Mouse (Mus musculus): ENCODE results near the gene Sowahb.
"Not testable (repeated sequence)": the region's sequence is repeated elsewhere in the genome, so short reads cannot be mapped to it uniquely, and the experiment has no call there.

Sowahb gene

DNA sequence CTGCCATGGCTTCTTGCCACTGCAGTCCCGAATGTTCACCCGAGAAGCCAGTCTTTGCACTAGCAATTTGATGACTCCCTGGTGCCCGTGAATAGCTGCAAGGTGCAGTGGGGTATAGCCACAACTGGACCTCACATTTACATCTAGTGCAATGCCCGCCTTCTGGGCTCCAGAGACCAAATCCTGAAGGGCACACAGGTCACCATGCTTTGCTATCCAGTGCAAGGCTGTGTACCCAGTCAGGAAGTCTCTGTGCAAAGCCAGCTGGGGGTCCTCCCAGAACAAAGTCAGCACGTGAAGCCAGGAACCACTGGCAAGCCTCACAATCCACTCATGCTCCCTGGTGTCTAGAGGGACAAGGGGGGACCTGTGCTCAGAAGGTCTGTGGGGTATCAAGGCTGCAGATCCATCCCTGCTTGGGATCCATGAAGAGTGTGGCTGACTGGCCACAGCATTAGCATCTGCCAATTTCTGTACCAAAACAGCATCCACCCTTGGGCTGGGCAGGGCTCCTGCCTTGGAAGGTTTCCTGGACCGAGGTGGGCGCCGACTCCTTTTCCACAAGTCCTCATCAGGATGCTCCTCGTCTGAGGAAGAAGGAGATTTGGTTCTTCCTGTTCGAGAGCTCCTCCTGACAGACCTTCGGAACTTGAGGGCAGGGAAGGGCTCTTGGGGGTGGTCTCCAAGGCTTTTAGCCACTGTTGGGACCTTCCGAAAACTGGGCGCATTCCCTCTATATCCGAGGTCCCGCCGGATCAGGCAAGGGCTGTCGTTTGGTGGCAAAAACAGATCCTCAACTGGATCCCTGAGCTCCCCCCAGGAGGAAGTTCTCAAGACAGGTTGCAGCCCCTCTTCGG lies 1.8 kb downstream of the Sowahb start:
- DNase-seq (ENCODE audit: low spot score in 2 of 2) = no peak

DNA sequence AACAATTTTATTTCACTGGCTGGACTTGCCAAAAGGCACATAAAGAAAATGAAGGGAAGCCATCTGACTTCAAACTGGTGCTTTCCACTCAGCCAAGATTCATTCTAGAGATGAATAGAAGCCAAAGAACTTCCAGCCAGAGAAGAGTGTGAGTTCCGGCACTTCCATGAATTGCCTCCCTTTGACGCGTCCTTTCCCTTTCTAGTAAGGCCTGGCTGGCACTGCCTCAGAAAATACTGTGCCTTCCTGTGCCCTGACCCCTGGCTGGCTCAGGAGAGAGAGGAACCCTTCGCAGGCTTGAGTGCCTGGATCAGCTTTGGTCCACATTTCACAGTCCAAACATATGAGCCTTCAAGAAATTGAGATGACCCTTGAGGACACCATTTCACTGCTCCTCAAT lies 2.8 kb downstream of the Sowahb start:
- no peak for DNase-seq (ENCODE audit: low spot score in 2 of 2)

DNA sequence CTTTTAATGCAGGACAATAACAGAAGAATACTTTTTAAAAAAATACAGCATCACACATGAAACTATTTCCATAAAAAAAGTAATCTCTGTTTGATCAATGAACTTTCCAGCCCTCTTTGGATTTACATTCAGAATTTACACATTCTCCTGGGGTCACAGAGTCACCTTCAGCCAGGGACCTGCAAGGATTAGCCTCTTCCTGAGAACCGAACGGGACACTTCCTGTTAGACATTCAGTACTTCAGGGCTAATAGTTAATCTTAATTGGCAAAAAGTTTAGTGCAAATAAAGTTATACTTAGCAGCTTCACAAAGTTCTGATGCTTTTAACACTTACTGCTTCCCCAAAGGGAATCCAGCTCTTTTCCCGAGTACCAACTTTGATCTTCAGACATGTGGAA lies 3.5 kb downstream of the Sowahb start:
- DNase-seq (ENCODE audit: low spot score in 2 of 2) = no peak

DNA sequence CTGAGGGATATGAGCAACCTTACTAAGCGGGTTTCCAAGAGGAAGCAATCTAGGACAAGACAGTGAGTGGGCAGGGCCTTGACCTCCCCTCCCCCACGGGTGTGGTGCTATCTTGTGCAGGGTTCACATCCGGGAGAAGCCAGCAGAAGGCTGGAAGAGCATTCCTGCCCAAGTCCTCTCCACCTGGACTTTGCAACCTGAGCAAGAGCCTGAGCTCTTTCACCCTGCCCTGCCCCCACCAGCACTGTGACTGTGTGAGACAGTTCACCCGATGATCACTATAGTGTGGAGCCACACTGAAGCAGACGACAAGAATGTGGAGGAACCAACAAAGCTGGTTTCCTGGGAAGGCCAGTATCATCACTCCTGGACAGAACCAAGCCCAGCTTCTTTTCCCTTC lies 4.7 kb downstream of the Sowahb start:
- DNase-seq (ENCODE audit: low spot score in 2 of 2) = no peak

DNA sequence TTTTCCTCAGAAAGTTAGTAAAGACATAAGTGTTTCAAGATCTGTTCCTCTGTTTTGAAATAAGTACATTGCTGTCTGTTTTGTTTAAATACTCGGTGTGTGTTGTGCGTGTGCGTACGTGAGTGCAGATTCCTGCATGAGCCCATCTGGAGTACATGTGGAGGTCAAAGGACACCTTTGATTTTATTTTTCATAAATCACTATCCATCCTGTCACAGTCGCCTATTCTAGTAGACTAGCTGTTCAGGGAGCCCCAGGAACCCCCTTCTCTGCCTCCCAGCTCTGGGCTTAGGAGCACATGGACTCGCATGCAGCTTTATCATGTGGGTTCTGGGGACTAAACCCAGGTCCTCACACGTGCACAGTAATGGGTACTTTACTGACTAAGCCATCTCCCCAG lies 8.6 kb downstream of the Sowahb start:
- no peak for DNase-seq (ENCODE audit: low spot score in 2 of 2)

DNA sequence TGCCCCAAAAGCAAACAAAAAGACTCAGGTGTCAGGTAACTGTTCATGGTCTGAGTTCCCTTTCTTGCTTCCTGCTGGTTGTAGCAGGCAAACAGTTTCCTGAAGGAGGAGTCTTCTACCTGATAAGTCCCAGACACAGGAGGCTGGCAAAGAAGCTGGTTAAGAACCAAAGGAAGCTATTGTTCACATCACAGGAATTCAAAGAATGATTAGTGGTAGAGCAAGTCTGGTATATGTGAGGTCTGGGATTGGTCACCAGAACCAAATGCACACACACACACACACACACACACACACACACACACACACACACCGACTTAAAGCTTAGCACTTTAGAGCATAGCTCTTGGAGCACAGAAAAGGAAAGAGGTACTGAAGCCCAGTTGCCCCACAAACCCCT lies 9.5 kb downstream of the Sowahb start:
- DNase-seq (ENCODE audit: low spot score in 2 of 2) = no peak

DNA sequence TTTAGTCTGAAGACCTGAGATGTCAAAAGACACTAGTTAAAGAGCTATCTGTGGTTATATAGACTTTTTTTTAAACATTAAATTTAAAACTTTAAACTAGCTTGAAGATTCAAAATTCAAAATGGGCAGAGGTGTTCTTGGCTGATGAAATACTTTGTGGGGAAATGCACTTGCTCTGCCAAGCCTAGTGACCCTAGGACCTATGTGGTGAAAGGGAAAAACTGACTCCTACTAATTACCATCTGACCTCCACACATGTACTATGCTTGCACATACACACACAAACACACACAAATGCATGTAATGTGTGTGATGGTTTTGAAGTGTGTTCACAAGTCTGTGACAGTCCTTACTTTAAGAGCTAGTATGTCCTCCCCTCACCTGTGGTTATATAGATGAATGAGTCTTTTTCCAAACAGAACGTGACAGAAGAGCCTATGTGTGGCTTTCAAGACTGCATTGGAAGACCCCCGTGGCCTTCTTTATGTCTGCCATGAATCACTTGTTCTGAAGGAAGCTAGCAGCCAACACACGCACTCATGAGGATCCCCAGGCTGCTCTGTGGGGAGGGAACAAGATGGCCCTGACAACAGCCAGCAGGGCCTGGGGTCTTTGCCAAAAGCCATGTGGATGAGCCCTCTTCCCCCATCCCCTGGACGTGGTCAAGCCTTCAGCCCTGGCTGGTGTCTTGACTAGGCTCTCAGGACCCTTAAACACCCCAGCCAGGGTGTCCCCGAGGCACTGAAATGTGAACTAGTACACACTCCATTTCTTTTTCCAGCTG lies 11.5 kb downstream of the Sowahb start:
- no peak for DNase-seq (ENCODE audit: low spot score in 2 of 2)

DNA sequence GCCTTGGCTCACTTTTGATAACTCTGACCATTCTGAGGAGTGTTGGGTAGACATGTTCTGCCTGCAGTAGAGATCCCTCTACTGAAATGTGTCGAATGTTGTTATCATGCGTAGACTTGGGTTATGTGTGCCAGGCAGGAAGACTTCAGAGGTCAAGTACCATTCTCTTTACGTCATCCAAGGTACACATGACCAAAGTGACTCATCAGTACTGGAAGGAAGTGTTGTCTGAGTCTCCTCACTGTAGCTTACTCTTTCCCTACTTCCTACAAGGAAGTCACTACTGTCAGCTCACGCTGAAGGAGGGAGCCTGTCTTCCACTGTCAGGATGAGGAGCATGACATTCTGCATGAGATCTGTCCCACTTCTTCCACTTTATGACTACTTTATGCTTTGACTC lies 12.2 kb downstream of the Sowahb start:
- DNase-seq (ENCODE audit: low spot score in 2 of 2) = no peak

DNA sequence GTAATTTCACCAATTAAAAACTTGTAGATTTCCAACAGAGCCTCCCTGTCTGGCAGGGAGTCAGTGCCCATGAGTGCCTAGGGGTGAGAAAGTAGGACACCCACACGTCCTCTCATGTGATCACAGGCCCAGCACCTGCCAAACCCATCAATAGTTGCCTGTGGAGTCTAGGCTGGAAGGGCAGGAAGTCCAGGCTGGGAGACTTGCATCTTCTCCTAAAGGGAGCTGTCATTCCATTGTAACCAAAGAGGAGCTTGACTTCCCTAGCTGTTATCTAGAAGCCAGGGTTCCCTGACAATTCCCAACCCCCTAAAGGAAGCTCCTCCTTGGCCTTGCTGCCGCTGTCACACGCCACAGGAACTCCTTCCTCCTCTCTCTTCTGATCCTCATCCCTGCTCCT lies 14.0 kb downstream of the Sowahb start:
- DNase-seq (ENCODE audit: low spot score in 2 of 2) = no peak

DNA sequence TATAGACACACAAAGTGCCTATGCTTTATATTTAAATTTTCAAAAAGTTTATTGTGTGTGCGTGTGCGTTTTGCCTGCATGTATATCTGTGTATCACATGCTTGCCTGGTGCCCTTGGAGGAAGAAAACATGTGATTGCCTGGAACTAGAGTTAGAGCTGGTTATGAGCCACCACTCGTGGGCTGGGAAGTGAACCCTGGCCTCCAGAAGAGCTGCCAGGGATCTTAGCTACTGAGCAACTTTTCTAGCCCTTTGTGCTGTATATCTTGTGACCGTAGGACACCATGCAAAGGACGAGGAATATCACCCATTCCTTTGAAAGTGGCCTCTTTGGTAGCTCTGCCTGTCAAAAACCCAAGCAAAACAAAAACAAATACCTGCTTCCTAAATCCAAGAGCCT lies 14.4 kb downstream of the Sowahb start:
- DNase-seq (ENCODE audit: low spot score in 2 of 2) = no peak

DNA sequence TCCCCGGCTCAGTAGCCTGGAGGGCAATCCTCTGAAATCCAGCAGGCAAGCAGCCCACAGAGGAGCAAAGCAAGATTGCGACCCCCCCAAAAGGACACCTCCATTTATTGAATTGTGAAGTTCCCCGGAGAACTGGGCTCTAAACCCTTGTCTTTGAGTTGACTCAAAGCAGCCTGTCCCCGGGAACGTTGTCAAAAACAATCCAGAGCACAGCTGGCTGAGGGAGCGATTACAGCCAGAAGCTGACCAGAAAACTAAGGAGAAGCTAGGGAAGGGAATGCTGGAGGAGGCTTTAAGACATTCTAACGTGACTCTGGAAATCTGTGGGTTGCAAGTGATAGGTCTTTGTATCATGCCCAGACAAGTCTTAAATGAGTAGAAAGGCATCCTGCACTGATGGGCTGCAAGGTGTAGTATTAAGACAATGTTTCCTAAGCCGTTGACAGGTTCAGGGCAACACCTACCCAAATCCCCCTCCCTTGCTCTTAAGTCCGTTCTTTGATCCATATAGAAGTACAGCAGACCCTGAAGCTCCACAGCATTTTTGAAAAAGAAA lies 17.6 kb downstream of the Sowahb start:
- DNase-seq (ENCODE audit: low spot score in 2 of 2) = no peak

DNA sequence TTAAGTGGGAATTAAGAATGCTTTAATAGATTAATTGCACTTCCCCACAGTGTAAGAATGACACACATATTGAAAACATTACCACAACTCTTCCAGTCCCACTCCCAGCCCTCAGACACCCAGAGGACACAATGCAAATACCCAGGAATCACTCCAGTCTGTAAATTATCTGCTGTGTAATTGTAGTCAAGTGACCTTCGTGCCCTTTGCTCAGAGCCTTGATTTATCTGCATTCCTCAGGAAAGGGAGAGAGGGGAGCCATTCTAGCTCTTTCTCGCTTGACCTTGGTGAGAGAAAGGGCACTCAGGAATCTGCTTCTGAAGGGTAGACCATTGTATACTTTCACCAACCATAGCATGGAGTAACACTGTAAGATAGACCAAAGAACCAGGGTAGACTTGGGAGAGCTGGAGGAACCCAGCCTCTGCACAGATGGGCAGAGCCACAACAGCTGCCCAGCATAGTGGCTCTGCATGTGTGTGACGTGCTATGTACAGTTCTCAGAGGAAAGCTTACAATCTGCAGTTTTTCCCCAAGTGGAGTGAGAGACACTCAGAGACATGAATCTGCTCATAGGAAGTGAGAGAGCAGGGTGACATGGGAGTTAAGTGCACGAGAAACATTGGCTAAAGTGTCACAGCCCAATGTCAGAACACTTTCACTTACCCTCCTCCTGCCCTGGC lies 18.2 kb downstream of the Sowahb start:
- DNase-seq (ENCODE audit: low spot score in 2 of 2) = no peak

DNA sequence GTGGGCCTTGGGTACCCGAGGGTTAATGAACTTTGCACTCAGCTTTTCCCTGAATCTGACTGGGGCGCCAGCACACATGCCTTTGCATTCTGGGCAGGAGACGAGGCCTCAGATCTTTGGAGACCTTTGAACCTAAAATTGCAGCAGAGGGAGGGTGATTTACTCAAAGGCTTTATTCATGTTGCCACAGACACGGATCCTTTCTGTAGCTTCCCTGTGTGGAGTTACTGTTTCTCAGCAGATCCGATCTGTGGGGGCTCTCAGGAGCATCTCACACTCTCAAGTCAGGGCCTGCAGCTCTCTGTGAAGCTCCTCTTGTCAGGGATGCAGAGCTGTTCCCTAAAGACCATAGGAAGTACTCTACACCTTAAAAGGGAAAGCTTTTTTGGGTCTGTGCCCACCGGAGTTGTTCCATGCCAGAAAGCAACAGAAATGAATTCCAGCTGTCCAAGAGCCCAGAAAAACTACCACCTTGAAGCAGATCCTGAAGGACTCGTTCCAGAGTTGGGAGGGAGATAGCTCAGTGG lies 20.0 kb downstream of the Sowahb start:
- DNase-seq (ENCODE audit: low spot score in 2 of 2) = no peak

DNA sequence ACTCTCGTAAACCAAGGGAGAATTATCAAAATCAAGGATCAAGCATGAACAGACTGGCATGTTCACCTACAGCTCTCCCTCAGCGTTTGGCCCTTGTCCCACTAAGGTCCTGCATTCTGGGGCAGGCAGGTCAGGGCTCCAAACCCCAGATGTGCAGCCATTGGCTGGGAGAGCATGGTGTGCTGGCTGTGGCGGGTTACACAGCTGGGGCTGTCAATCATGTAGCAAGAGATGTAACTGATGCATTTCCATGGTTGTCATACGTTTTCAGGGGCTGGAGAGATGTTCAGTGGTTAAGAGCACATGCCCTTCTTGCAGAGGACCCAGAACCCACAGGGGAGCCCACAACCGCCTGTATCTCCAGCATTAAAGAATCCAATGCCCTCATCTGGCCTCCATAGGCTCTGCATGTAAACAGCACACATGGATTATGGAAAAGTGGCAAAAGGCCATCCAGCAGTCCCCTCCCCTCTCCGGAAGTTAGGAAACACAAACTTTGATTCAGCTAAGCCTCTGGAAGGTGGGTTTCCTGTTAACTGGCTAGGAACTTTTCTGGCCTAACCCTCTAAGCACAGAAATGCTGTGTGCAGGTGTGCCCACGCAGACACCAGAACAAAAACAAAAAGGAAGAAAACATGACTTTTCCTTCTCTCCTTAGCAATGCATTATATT lies 22.6 kb downstream of the Sowahb start:
- DNase-seq (ENCODE audit: low spot score in 2 of 2) = no peak

DNA sequence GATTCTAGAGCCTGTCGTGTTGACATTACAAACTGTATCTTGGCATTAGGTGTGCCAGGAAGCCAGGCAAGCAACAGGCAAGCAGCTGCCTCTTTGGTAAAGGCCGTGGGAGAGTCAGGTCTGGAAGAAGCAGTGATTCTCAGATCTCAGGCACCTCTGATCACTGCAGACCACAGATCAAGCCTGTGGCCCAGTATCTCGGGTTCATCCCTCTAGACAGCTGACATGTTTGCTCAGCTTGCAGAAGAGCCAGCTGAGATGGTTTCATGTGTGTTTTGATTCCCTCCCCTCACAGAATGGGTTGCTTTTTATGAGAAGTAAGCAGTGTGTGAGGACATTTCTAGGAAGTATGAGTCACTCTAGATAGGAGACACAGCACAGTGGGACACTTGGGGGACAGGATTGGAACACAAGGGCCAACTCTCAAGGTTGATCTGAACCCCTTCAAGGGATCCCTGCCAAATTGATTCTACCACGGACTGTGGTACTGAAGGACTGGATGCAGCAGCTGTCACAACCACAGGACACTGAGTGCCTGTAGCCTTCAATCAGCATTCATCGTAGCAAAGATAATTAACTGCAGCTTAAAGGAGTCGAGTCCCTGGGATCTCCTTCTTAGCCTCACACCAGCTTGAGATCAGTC lies 24.7 kb downstream of the Sowahb start:
- no peak for DNase-seq (ENCODE audit: low spot score in 2 of 2)

DNA sequence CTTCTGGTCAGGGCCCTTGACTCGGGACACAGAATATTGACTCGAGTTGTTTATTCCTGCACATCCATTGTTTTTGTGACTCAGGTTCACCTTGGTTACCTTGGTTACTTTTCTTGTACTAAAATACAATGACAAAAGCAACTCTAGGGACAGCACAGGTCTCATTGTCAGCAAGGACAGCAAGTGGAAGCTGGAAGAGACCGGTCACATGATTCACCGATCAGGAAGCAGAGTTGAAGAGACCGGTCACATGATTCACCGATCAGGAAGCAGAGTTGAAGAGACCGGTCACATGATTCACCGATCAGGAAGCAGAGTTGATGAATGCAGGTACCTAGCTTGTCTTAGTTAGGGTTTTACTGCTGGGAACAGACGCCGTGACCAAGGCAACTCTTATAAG lies 25.6 kb downstream of the Sowahb start:
- not testable (repeated sequence) for DNase-seq (ENCODE audit: low spot score in 2 of 2)

DNA sequence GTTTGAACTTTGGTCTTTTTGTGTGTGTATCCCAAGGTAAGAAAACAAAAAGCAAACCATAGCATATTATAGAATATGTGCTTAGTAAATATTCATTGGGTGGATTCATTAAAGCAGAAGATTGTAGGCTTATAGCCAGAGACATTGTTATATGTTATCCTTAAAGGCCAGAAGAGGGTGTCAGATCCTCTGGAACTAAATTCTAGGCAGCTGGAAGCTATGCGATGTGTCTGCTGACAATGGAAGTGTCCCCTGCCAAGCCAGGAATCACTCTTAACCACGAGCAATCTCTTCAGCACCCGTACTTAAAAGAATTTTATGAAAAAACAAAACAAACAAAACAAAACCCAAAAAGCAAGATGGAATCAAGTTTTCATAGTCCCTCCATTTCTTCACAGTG lies 27.1 kb downstream of the Sowahb start:
- DNase-seq (ENCODE audit: low spot score in 2 of 2) = no peak

DNA sequence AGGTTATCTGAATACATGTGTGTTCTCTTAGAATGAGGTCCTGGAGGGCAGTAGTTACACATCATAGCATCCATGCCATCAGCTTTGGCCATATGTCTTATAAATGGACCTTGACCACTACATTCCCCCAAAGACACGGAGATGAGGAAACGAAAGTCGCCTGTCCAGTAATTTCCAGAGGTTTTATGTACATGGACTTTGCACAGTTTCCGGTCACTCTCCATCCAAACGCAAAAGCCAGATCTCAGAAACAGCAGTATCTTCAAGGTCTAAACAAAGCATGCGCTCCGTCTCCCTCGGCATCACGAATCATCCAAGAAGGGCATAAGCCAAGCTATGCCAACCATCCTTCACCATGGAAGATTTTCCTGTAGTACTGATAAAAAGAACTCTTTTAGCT lies 36.6 kb downstream of the Sowahb start:
- no peak for DNase-seq (ENCODE audit: low spot score in 2 of 2)

DNA sequence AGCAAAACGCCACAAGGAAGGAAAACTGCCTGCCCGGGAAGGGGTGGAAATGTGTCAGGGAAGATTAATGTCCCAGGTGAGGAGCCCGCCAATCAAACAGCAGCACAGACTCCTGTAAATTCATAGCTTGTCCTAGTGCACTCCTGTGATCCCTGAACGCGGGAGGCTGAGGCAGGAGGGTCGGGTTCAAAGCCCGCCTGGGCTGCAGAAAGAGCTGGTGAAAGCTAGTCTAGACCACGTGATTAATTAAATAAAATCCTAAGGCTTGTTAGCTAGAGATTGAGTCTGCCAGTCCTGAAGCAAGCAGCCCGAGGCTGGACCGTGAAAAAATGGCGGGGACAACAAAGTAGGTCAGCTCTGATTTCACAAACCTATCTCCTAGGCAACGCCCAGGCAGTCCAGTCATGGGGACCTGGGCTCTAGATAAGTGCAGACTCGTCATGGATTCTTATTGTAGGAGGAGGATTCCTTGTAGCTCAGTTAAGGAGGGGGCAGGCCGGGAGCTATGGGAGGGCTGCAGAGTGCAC lies 38.9 kb downstream of the Sowahb start:
- no peak for DNase-seq (ENCODE audit: low spot score in 2 of 2)

DNA sequence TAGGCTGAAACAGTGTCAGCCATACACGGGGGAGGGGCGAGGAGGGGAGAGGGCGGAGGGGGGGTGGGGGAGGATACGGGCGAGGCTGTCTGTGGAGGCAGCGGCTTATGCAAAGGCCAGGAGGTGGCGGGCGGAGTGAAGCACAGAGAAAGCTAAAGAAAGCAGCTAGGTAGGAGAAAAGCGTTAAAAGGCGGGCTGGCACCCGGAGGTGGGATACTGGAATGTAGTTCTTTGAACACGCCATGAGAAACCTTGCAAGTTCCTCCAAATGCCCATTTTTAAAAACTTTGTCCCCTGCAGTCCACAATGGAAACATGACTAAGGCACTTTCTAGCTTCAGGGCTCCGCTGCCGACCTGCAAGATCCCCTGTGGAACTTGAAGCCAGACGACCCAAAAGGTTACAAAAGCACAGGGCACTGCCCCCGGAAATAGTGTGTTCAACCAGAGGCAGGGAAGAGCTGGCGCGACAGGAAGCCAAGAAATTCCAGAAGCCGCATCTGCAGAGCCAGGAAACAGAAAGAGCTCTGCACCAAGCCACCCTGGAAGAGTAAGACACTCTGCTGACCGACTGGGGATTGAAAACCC lies 39.5 kb downstream of the Sowahb start:
- DNase-seq (ENCODE audit: low spot score in 2 of 2) = no peak
